Mouse (Mus musculus): Measurements from ENCODE around the gene Gng7. TPM values are rescaled to one million over a fixed set of nuclear protein-coding genes. Genes with fewer than 3 reads are reported as not detected.
A peak's percentile ranks its signal among the peaks of the same experiment; 100 is the strongest.

Gng7 gene
- polyA plus RNA-seq, 1 experiment, result 9.0 TPM

DNA sequence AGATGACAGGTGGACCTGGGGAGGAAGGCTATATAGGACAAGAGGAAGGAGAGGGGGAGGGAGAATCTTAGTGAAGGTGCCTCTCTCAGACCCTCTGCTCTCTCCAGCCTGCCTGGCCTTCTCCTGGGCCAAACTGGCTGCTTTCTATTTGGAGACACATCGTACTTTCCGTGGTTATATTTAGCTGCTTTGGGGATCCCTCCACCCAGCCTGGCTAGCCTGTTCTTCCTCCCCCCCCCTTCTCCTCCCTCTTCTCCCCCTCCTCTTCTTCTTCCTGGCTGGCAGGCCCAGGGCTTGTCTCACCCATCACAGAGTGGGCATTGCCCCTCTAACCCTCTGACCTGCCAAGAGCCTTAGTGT lies 73.8 kb downstream of the Gng7 start:
- Histone ChIP-seq H3K4me3 (ENCODE audit: insufficient read depth, low read depth, low read length) (no peak overlapping the region), H3K4me1 (ENCODE audit: control insufficient read depth, insufficient read depth, insufficient read length, low read length) (peaks cover 20% of the 10 kb centered on the region), H3K27ac (replicated peaks; ENCODE audit: low read depth, low read length) (peak overlapping the region; percentile 48)

- no peak overlapping the region for H3K4me3 ChIP-seq (ENCODE audit: insufficient read depth, low read depth, low read length)
- H3K4me1 ChIP-seq (ENCODE audit: control insufficient read depth, insufficient read depth, insufficient read length, low read length), result peaks cover 20% of the 10 kb centered on the region
These were observed 74.3 kb downstream of the Gng7 start for GRCm38 (mm10) chr10:80940320-80940987.

GRCm38 (mm10) chr10:80939671-80940070 lies 75.1 kb downstream of the Gng7 start:
- H3K27ac ChIP-seq (replicated peaks; ENCODE audit: low read depth, low read length), result no peak overlapping the region
- H3K4me3 ChIP-seq (ENCODE audit: insufficient read depth, low read depth, low read length), result peak overlapping the region; percentile 50
- H3K4me1 ChIP-seq (ENCODE audit: control insufficient read depth, insufficient read depth, insufficient read length, low read length), result peaks cover 24% of the 10 kb centered on the region

More at GRCm38 (mm10) chr10:80940320-80940987, 74.3 kb downstream of the Gng7 start:
- peak overlapping the region; percentile 48; the same call in 1 of the 2 replicates for H3K27ac ChIP-seq (replicated peaks; ENCODE audit: low read depth, low read length)

GRCm38 (mm10) chr10:80938831-80939550 lies 75.8 kb downstream of the Gng7 start:
- H3K4me3 ChIP-seq (ENCODE audit: insufficient read depth, low read depth, low read length), result no peak overlapping the region
- peaks cover 27% of the 10 kb centered on the region for H3K4me1 ChIP-seq (ENCODE audit: control insufficient read depth, insufficient read depth, insufficient read length, low read length)

DNA sequence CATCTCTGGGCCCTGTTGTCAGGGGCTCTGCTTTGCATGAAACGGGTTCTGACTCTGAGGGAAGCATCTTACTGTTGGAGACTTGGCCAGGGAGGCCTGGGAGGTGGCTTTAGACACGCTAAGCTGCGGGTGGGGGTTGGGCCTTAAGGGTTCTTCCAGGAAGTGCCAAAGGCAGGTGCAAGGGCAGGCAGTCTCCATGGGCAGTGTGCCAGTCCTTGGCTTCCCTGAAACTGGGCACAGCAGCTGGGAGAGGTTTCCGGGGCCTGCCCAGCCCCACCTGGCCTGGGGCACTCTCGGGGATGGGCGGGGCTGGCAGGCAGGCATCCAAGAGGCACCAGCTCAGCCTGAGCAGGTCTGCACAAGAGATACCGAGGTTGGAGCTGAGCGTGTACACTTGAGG lies 77.1 kb downstream of the Gng7 start:
- H3K27ac ChIP-seq (replicated peaks; ENCODE audit: low read depth, low read length), result no peak overlapping the region
- H3K4me1 ChIP-seq (ENCODE audit: control insufficient read depth, insufficient read depth, insufficient read length, low read length), result peaks cover 35% of the 10 kb centered on the region
- no peak overlapping the region for H3K4me3 ChIP-seq (ENCODE audit: insufficient read depth, low read depth, low read length)

More at GRCm38 (mm10) chr10:80938831-80939550, 75.8 kb downstream of the Gng7 start:
- no peak overlapping the region for H3K27ac ChIP-seq (replicated peaks; ENCODE audit: low read depth, low read length)

DNA sequence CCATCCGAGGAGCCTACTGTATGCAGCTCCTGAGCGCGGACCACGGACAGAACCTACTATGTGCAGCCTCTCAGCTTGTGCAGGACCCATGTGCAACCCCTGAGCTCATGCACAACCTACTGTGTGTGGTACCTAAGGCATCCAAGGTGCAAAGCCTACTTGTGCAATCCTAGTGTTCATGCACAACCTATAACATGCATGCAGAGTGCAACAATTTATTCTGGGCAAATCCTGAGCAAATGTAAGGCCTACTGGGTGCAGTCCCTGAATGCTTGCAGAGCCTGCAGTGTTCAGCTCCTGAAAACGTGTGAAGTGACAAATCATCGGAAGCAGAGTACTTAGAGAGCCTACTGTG lies 78.0 kb downstream of the Gng7 start:
- Histone ChIP-seq H3K27ac (replicated peaks; ENCODE audit: low read depth, low read length) (no peak overlapping the region), H3K4me3 (ENCODE audit: insufficient read depth, low read depth, low read length) (no peak overlapping the region), H3K4me1 (ENCODE audit: control insufficient read depth, insufficient read depth, insufficient read length, low read length) (peaks cover 33% of the 10 kb centered on the region)

- Histone ChIP-seq H3K4me3 (ENCODE audit: insufficient read depth, low read depth, low read length) (no peak overlapping the region), H3K27ac (replicated peaks; ENCODE audit: low read depth, low read length) (no peak overlapping the region), H3K4me1 (ENCODE audit: control insufficient read depth, insufficient read depth, insufficient read length, low read length) (peaks cover 29% of the 10 kb centered on the region)
These were observed 78.5 kb downstream of the Gng7 start for GRCm38 (mm10) chr10:80936135-80936809.

GRCm38 (mm10) chr10:80935698-80936097 lies 79.0 kb downstream of the Gng7 start:
- Histone ChIP-seq H3K27ac (replicated peaks; ENCODE audit: low read depth, low read length) (no peak overlapping the region), H3K4me1 (ENCODE audit: control insufficient read depth, insufficient read depth, insufficient read length, low read length) (peaks cover 27% of the 10 kb centered on the region), H3K4me3 (ENCODE audit: insufficient read depth, low read depth, low read length) (no peak overlapping the region)

GRCm38 (mm10) chr10:80935241-80935640 lies 79.5 kb downstream of the Gng7 start:
- peaks cover 25% of the 10 kb centered on the region for H3K4me1 ChIP-seq (ENCODE audit: control insufficient read depth, insufficient read depth, insufficient read length, low read length)
- no peak overlapping the region for H3K4me3 ChIP-seq (ENCODE audit: insufficient read depth, low read depth, low read length)
- no peak overlapping the region for H3K27ac ChIP-seq (replicated peaks; ENCODE audit: low read depth, low read length)

GRCm38 (mm10) chr10:80934136-80934985 lies 80.4 kb downstream of the Gng7 start:
- H3K4me1 ChIP-seq (ENCODE audit: control insufficient read depth, insufficient read depth, insufficient read length, low read length), result peaks cover 20% of the 10 kb centered on the region
- H3K27ac ChIP-seq (replicated peaks; ENCODE audit: low read depth, low read length), result no peak overlapping the region
- no peak overlapping the region for H3K4me3 ChIP-seq (ENCODE audit: insufficient read depth, low read depth, low read length)

GRCm38 (mm10) chr10:80933421-80933979 lies 81.2 kb downstream of the Gng7 start:
- Histone ChIP-seq H3K27ac (replicated peaks; ENCODE audit: low read depth, low read length) (no peak overlapping the region), H3K4me1 (ENCODE audit: control insufficient read depth, insufficient read depth, insufficient read length, low read length) (peaks cover 20% of the 10 kb centered on the region), H3K4me3 (ENCODE audit: insufficient read depth, low read depth, low read length) (peak overlapping the region; percentile 20; the same call in 1 of the 2 replicates)

DNA sequence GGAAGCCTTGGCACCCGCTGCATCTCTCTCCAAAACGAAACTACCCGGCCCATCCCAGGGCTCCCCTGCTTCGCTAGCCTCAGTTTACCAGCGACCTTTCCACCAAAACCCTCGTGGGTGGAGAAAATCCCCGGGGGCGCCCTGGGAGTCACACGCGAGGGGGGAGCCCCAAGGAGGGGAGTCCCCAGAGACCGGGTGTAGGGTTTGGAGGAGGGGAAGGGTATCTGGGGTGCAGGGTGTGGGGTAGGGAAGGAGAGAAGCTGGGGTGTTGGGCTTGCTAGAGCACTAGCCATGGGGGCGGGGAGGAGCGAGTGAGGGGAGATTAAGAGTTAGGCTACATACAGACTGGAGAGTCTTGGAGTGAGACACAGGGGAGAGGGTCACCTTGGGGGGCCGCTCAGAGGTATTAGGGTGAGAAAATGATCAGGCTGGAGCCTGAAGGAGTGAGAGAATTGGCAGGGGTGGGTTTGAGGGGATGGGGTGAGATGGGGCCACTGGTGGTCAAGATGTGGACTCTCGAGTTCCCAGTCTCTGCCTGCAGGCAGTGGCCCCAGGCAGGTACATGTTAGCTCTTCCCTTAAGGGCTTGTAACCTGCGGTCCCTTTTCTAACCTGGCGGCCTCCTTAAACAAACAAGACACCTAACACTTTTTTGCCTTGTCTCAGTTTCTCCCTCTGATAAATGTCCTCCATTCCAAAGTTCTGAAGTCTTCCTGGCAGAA lies 81.9 kb downstream of the Gng7 start:
- H3K4me3 ChIP-seq (ENCODE audit: insufficient read depth, low read depth, low read length), result peak overlapping the region; percentile 31
- no peak overlapping the region for H3K27ac ChIP-seq (replicated peaks; ENCODE audit: low read depth, low read length)
- peaks cover 20% of the 10 kb centered on the region for H3K4me1 ChIP-seq (ENCODE audit: control insufficient read depth, insufficient read depth, insufficient read length, low read length)

- Histone ChIP-seq H3K4me1 (ENCODE audit: control insufficient read depth, insufficient read depth, insufficient read length, low read length) (peaks cover 20% of the 10 kb centered on the region), H3K4me3 (ENCODE audit: insufficient read depth, low read depth, low read length) (peak overlapping the region; percentile 31), H3K27ac (replicated peaks; ENCODE audit: low read depth, low read length) (no peak overlapping the region)
These were observed 82.5 kb downstream of the Gng7 start for GRCm38 (mm10) chr10:80932206-80932605.

DNA sequence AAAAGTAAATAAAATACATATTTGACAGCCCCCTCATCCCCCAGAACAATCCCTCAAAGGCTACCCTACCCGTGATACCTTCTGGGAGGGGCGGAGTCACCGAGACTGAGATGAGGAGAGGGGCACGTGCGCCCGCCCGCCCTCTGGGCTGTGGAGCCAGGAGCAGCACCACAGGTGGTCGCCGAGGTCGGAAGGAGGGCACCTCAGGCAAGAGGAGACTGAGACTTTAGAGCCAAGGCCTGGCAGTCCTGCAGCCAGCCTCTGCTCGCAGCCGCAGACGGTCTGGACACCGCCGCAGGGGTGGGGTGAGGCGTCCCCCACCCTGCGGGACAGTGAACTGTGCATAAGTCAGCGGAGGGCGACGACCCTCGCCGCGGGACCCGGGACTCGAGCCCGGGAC lies 83.0 kb downstream of the Gng7 start:
- H3K4me3 ChIP-seq (ENCODE audit: insufficient read depth, low read depth, low read length), result peak overlapping the region; percentile 31; the same call in 1 of the 2 replicates
- peaks cover 16% of the 10 kb centered on the region for H3K4me1 ChIP-seq (ENCODE audit: control insufficient read depth, insufficient read depth, insufficient read length, low read length)
- H3K27ac ChIP-seq (replicated peaks; ENCODE audit: low read depth, low read length), result no peak overlapping the region

Data from brown adipose tissue, adult 24 weeks (tissue).